Mouse (Mus musculus): ENCODE data around the gene Mapk3. TPM values are rescaled to one million over a fixed set of nuclear protein-coding genes. Genes with fewer than 3 reads are reported as not detected.

Mapk3 gene
- polyA plus RNA-seq, 1 experiment = 126 TPM

DNA sequence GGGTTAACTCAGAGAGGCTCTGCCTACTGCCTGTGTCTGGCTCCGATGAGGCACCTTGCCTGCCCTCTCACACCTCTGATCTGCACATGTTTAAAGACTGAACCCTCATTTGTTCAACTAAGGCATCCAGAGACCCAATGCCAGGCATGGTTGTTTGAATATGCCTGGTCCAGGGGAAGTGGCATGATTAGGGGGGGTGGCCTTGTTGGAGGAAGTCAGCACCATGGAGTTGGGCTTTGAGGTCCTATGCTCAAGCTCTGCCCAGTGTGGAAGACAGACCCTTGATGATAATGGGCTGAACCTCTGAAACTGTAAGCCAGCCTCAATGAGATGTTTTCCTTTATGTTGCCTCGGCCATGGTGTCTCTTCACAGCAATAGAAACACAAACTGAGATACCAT lies 13.9 kb downstream of the Mapk3 start:
- Histone ChIP-seq H3K4me2 (ENCODE audit: low read depth) (no peak overlapping the region), H3K36me3 (ENCODE audit: control insufficient read depth, insufficient read depth) (no peaks in the 10 kb centered on the region), H3ac (ENCODE audit: control insufficient read depth, insufficient read length) (no peak overlapping the region), H3K27me3 (ENCODE audit: control insufficient read depth, insufficient read depth, insufficient read length) (no peaks in the 10 kb centered on the region), H3K4me3 (no peak overlapping the region), H3K79me2 (ENCODE audit: control insufficient read depth, insufficient read depth) (no peaks in the 10 kb centered on the region)
- TF ChIP-seq E2F4 (IDR thresholded peaks at IDR 0.05; ENCODE audit: insufficient read depth) (no peak), POLR2A (IDR thresholded peaks at IDR 0.05; ENCODE audit: insufficient read length, low read depth) (no peak), MYOD1 (IDR thresholded peaks at IDR 0.05; ENCODE audit: control insufficient read depth in 1 of 3, insufficient read length in 2 of 3, low read depth in 2 of 3) (no peak), USF1 (IDR thresholded peaks at IDR 0.05; ENCODE audit: low read depth) (no peak), SRF (IDR thresholded peaks at IDR 0.05; ENCODE audit: control insufficient read depth, insufficient read length, low read depth) (no peak), REST (IDR thresholded peaks at IDR 0.05; ENCODE audit: insufficient read depth, insufficient read length) (no peak), MYOG (IDR thresholded peaks at IDR 0.05; ENCODE audit: control insufficient read depth in 1 of 3, insufficient read depth in 1 of 3, insufficient read length in 2 of 3, low read depth in 2 of 3) (no peak), TCF12 (IDR thresholded peaks at IDR 0.05; ENCODE audit: insufficient read depth, poor library complexity, severe bottlenecking) (no peak), CEBPB (IDR thresholded peaks at IDR 0.05; ENCODE audit: insufficient read depth, poor library complexity, severe bottlenecking) (no peak), POLR2AphosphoS2 (IDR thresholded peaks at IDR 0.05; ENCODE audit: insufficient read length, low read depth) (no peak), TCF3 (IDR thresholded peaks at IDR 0.05; ENCODE audit: insufficient read length, low read depth) (no peak), MAX (IDR thresholded peaks at IDR 0.05; ENCODE audit: low read depth) (no peak)

DNA sequence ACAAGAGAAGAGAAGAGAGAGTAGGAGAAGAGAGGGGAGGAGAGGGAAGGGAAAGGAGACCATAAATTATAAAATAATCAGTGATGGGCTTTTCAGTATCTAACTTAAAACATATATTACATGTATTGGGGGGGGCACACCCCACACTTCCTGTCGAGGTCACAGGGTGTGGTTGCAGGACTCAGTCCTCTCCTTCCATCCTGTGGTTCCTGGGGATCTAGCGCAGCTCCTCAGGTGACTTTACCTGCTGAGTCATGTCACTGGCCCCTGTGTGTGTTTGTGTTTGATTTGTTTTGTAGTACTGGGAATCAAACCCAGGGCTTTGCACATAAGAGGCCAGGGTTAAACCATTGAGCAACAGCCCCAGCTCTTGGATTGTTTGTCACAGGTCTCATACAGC lies 15.1 kb downstream of the Mapk3 start:
- H3K27me3 ChIP-seq (ENCODE audit: control insufficient read depth, insufficient read depth, insufficient read length) = no peaks in the 10 kb centered on the region

DNA sequence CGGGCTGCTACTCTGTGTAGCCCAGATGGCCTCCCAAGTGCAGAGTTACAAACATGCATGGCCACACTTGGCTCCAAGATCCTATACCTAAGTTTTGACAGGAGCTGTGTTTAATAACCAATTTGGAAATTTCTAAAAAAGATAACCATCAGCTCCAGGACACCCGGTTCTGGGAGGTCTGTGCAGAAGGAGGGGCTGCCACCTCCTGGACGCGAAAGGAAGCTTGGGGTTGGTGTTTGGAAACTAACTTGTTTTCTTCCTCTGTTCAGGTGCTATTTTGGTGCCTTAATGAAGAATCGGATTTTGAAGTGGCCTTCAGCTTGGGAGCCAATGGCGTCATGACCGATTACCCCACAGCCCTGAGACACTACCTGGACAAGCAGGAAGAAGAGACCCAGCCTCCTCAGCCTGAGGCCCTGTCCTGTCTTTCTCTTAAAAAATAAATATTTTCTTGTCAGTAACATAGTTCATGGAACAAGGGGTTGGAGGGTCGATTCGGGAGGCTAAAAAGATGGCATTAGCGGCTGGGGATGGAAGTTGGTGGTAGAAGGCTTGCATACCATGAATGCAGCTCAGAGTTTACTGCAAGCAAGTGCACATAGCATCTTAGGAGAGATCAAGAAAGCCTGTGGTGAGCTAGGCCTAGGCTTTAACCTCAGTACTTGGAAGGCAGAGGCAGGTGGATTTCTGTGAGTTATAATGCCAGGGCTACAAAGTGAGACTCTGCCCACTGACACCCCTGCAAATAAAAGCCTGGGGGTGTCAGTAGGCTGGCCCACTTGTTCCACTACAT lies 16.0 kb downstream of the Mapk3 start:
- Histone ChIP-seq H3ac (ENCODE audit: control insufficient read depth, insufficient read length) (no peak overlapping the region), H3K4me3 (no peak overlapping the region), H3K27me3 (ENCODE audit: control insufficient read depth, insufficient read depth, insufficient read length) (no peaks in the 10 kb centered on the region), H3K4me2 (ENCODE audit: low read depth) (peak overlapping the region; percentile 99), H3K36me3 (ENCODE audit: control insufficient read depth, insufficient read depth) (no peaks in the 10 kb centered on the region), H3K79me2 (ENCODE audit: control insufficient read depth, insufficient read depth) (no peaks in the 10 kb centered on the region)
- TF ChIP-seq E2F4 (IDR thresholded peaks at IDR 0.05; ENCODE audit: insufficient read depth) (no peak), MAX (IDR thresholded peaks at IDR 0.05; ENCODE audit: low read depth) (no peak), TCF3 (IDR thresholded peaks at IDR 0.05; ENCODE audit: insufficient read length, low read depth) (no peak), USF1 (IDR thresholded peaks at IDR 0.05; ENCODE audit: low read depth) (no peak), POLR2AphosphoS2 (IDR thresholded peaks at IDR 0.05; ENCODE audit: insufficient read length, low read depth) (no peak), REST (IDR thresholded peaks at IDR 0.05; ENCODE audit: insufficient read depth, insufficient read length) (no peak), CEBPB (IDR thresholded peaks at IDR 0.05; ENCODE audit: insufficient read depth, poor library complexity, severe bottlenecking) (no peak), MYOG (IDR thresholded peaks at IDR 0.05; ENCODE audit: control insufficient read depth in 1 of 3, insufficient read depth in 1 of 3, insufficient read length in 2 of 3, low read depth in 2 of 3) (no peak), SRF (IDR thresholded peaks at IDR 0.05; ENCODE audit: control insufficient read depth, insufficient read length, low read depth) (no peak), TCF12 (IDR thresholded peaks at IDR 0.05; ENCODE audit: insufficient read depth, poor library complexity, severe bottlenecking) (no peak)

More for the DNA sequence above, 15.1 kb downstream of the Mapk3 start:
- no peak overlapping the region for H3ac ChIP-seq (ENCODE audit: control insufficient read depth, insufficient read length)
- H3K79me2 ChIP-seq (ENCODE audit: control insufficient read depth, insufficient read depth) = no peaks in the 10 kb centered on the region
- no peak for TF ChIP-seq REST (IDR thresholded peaks at IDR 0.05; ENCODE audit: insufficient read depth, insufficient read length)
- no peak for TF ChIP-seq CEBPB (IDR thresholded peaks at IDR 0.05; ENCODE audit: insufficient read depth, poor library complexity, severe bottlenecking)
- TF ChIP-seq POLR2AphosphoS2 (IDR thresholded peaks at IDR 0.05; ENCODE audit: insufficient read length, low read depth) = no peak
- no peak for TF ChIP-seq MAX (IDR thresholded peaks at IDR 0.05; ENCODE audit: low read depth)
- no peak for TF ChIP-seq TCF3 (IDR thresholded peaks at IDR 0.05; ENCODE audit: insufficient read length, low read depth)
- TF ChIP-seq MYOD1 (IDR thresholded peaks at IDR 0.05; ENCODE audit: control insufficient read depth in 1 of 3, insufficient read length in 2 of 3, low read depth in 2 of 3) = no peak
- no peak for TF ChIP-seq TCF12 (IDR thresholded peaks at IDR 0.05; ENCODE audit: insufficient read depth, poor library complexity, severe bottlenecking)
- no peak for TF ChIP-seq USF1 (IDR thresholded peaks at IDR 0.05; ENCODE audit: low read depth)
- TF ChIP-seq MYOG (IDR thresholded peaks at IDR 0.05; ENCODE audit: control insufficient read depth in 1 of 3, insufficient read depth in 1 of 3, insufficient read length in 2 of 3, low read depth in 2 of 3) = no peak
- no peak for TF ChIP-seq E2F4 (IDR thresholded peaks at IDR 0.05; ENCODE audit: insufficient read depth)
- TF ChIP-seq POLR2A (IDR thresholded peaks at IDR 0.05; ENCODE audit: insufficient read length, low read depth) = no peak
- no peak for TF ChIP-seq SRF (IDR thresholded peaks at IDR 0.05; ENCODE audit: control insufficient read depth, insufficient read length, low read depth)
- no peak overlapping the region for H3K4me3 ChIP-seq
- H3K4me2 ChIP-seq (ENCODE audit: low read depth) = no peak overlapping the region
- H3K36me3 ChIP-seq (ENCODE audit: control insufficient read depth, insufficient read depth) = no peaks in the 10 kb centered on the region

DNA sequence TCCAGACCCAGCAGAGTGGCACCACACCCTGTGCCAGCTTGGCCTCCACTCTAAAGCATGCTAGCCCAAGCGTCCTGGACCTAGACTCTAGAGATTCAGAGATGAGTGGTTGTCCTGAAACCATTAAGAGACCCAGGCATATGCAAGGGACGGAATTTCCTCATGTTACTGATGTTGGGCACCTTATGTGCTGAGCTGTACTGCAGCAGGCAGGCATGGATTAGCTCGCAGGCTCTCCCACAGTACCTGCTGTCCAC lies 16.5 kb downstream of the Mapk3 start:
- Histone ChIP-seq H3K4me3 (peak overlapping the region; percentile 30), H3K4me2 (ENCODE audit: low read depth) (peak overlapping the region; percentile 99), H3ac (ENCODE audit: control insufficient read depth, insufficient read length) (no peak overlapping the region), H3K27me3 (ENCODE audit: control insufficient read depth, insufficient read depth, insufficient read length) (no peaks in the 10 kb centered on the region), H3K79me2 (ENCODE audit: control insufficient read depth, insufficient read depth) (no peaks in the 10 kb centered on the region), H3K36me3 (ENCODE audit: control insufficient read depth, insufficient read depth) (no peaks in the 10 kb centered on the region)
- TF ChIP-seq CEBPB (IDR thresholded peaks at IDR 0.05; ENCODE audit: insufficient read depth, poor library complexity, severe bottlenecking) (no peak), POLR2AphosphoS2 (IDR thresholded peaks at IDR 0.05; ENCODE audit: insufficient read length, low read depth) (peak; percentile 66)

DNA sequence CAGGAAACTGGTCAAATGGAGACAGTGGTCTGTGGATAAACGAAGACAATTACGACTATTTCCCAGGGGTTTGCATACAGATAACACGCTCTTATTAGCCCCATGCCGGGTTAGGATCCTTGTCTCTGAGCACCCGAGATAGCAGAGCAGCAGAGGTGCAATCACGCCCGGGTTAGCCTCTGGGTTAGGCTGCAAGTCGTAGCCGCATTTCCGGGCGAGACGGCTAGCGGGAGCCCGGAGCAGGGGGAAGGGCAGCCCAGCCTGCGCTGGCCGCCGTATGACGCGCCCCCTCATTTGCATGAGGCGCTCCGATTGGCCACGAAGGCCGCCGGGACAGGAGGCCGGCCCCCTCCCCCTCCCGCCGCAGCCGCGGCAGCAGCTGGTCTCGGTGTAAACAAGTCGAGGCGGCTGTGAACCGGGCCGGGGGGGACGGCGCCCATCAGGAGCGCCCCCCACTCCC lies 17.2 kb downstream of the Mapk3 start, which contains the start of gene Ypel3:
TSS of gene Ypel3 (plus strand) at position 358 of the 460 bp plus-strand sequence.
- TF ChIP-seq POLR2AphosphoS2 (IDR thresholded peaks at IDR 0.05; ENCODE audit: insufficient read length, low read depth) (peak; percentile 81), USF1 (IDR thresholded peaks at IDR 0.05; ENCODE audit: low read depth) (no peak), MYOG (IDR thresholded peaks at IDR 0.05; ENCODE audit: control insufficient read depth in 1 of 3, insufficient read depth in 1 of 3, insufficient read length in 2 of 3, low read depth in 2 of 3) (peak; percentile 29 to 93 (median 80)), TCF12 (IDR thresholded peaks at IDR 0.05; ENCODE audit: insufficient read depth, poor library complexity, severe bottlenecking) (no peak), E2F4 (IDR thresholded peaks at IDR 0.05; ENCODE audit: insufficient read depth) (no peak), TCF3 (IDR thresholded peaks at IDR 0.05; ENCODE audit: insufficient read length, low read depth) (peak; percentile 28), POLR2A (IDR thresholded peaks at IDR 0.05; ENCODE audit: insufficient read length, low read depth) (peak; percentile 64), MYOD1 (IDR thresholded peaks at IDR 0.05; ENCODE audit: control insufficient read depth in 1 of 3, insufficient read length in 2 of 3, low read depth in 2 of 3) (peak in 2 of 3 experiments; percentile 67 to 89)
- no peaks in the 10 kb centered on the region for H3K27me3 ChIP-seq (ENCODE audit: control insufficient read depth, insufficient read depth, insufficient read length)
- H3K36me3 ChIP-seq (ENCODE audit: control insufficient read depth, insufficient read depth) = no peaks in the 10 kb centered on the region
- peak within 1 kb of the TSS; percentile 7 for H3ac ChIP-seq (ENCODE audit: control insufficient read depth, insufficient read length)
- H3K4me2 ChIP-seq (ENCODE audit: low read depth) = peak within 1 kb of the TSS; percentile 99
- peak within 1 kb of the TSS; percentile 30 for H3K4me3 ChIP-seq
- H3K79me2 ChIP-seq (ENCODE audit: control insufficient read depth, insufficient read depth) = no peaks in the 10 kb centered on the region

Measured in myocyte (in vitro differentiated cells).